Mouse (Mus musculus): ENCODE measurements around the gene Gm11214. TPM values are rescaled to one million over a fixed set of nuclear protein-coding genes. Genes with fewer than 3 reads are reported as not detected.

Gm11214 gene
- total and polyA plus RNA-seq, 3 experiments = 0.43 TPM; not detected in 2

DNA sequence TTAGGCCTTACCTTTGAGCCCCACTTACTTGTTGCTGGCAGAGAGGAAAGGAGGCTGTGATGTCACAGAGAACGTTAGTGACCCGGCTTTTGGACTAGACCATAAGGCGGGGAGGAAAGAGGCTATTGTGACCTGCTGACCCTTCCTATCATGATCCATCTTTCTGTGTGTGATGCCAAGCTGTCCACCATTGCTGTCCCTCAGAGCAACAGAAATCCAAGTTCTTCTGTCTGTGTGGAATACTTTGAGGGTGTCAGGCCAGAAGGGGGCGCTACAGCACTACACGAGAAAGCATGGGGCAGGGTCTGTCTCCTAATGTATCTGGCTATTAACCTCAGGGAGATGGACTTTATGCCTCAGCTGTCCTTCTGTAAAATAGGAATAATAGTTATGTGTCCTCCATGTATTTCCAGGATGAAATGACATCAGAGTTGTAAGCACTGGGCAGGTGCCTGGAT, 40.8 kb downstream of the Gm11214 start, which contains the start of gene Tex48:
TSS of gene Tex48 (minus strand) at position 51 of the 458 bp plus-strand sequence.
- peaks cover 0 to 2% of the 10 kb centered on the region in 2 experiments; a peak in 2 of 4 replicates for H3K36me3 ChIP-seq (ENCODE audit: control insufficient read depth in 1 of 2, insufficient read depth in 2 of 2, low read length in 2 of 2)
- no peak within 1 kb of the TSS for H3K27ac ChIP-seq (ENCODE audit: control insufficient read depth, low read depth, low read length)
- H3K9me3 ChIP-seq (replicated peaks; ENCODE audit: insufficient read depth, low read length) = no peaks in the 10 kb centered on the region
- H3K79me2 ChIP-seq (ENCODE audit: control insufficient read depth, insufficient read depth, low read length, poor library complexity) = no peaks in the 10 kb centered on the region
- no peaks in the 10 kb centered on the region for H3K27me3 ChIP-seq (ENCODE audit: control insufficient read depth in 1 of 2, insufficient read depth in 2 of 2, low read length in 2 of 2)
- TF ChIP-seq SMC3 (IDR thresholded peaks at IDR 0.05; ENCODE audit: low read depth, low read length) (peak; percentile 19; the same call in 1 of the 2 replicates), E2F4 (IDR thresholded peaks at IDR 0.05; ENCODE audit: borderline replicate concordance, low read depth, low read length) (no peak), MXI1 (IDR thresholded peaks at IDR 0.05; ENCODE audit: low read depth, low read length) (no peak), CHD2 (IDR thresholded peaks at IDR 0.05; ENCODE audit: low read length) (no peak), MAZ (IDR thresholded peaks at IDR 0.05; ENCODE audit: low read depth, low read length) (no peak), RAD21 (IDR thresholded peaks at IDR 0.05; ENCODE audit: low read depth, low read length) (peak; percentile 7; the same call in 1 of the 2 replicates), CTCF (IDR thresholded peaks at IDR 0.05 in 2 of 3, conservative IDR thresholded peaks at IDR 0.05 in 1 of 3; ENCODE audit: control insufficient read depth in 1 of 3, insufficient read depth in 1 of 3, low read depth in 2 of 3, low read length in 3 of 3, poor library complexity in 1 of 3, severe bottlenecking in 1 of 3) (peak; percentile 14 to 51 (median 16); a peak in 4 of 6 replicates), ZMIZ1 (IDR thresholded peaks at IDR 0.05; ENCODE audit: low read depth, low read length) (no peak)
- H3K9ac ChIP-seq (ENCODE audit: control insufficient read depth, low read depth, low read length, poor library complexity, severe bottlenecking) = no peak within 1 kb of the TSS
- DNase-seq (ENCODE audit: low read depth, low spot score) = no peak
- H3K4me1 ChIP-seq (ENCODE audit: control insufficient read depth in 1 of 2, insufficient read depth in 2 of 2, low read length in 2 of 2) = no peaks in the 10 kb centered on the region
- H3K4me3 ChIP-seq (ENCODE audit: control insufficient read depth in 1 of 2, insufficient read depth in 1 of 2, low read depth in 2 of 2, low read length in 2 of 2) = no peak within 1 kb of the TSS

- Histone ChIP-seq H3K4me1 (ENCODE audit: control insufficient read depth in 1 of 2, insufficient read depth in 2 of 2, low read length in 2 of 2) (no peaks in the 10 kb centered on the region), H3K27ac (ENCODE audit: control insufficient read depth, low read depth, low read length) (no peak overlapping the region), H3K36me3 (ENCODE audit: control insufficient read depth in 1 of 2, insufficient read depth in 2 of 2, low read length in 2 of 2) (peaks cover 0 to 2% of the 10 kb centered on the region in 2 experiments; a peak in 2 of 4 replicates), H3K4me3 (ENCODE audit: control insufficient read depth in 1 of 2, insufficient read depth in 1 of 2, low read depth in 2 of 2, low read length in 2 of 2) (no peak overlapping the region), H3K27me3 (ENCODE audit: control insufficient read depth in 1 of 2, insufficient read depth in 2 of 2, low read length in 2 of 2) (no peaks in the 10 kb centered on the region), H3K9ac (ENCODE audit: control insufficient read depth, low read depth, low read length, poor library complexity, severe bottlenecking) (no peak overlapping the region), H3K9me3 (replicated peaks; ENCODE audit: insufficient read depth, low read length) (no peaks in the 10 kb centered on the region), H3K79me2 (ENCODE audit: control insufficient read depth, insufficient read depth, low read length, poor library complexity) (no peaks in the 10 kb centered on the region)
- no peak for DNase-seq (ENCODE audit: low read depth, low spot score)
- TF ChIP-seq POLR2A (IDR thresholded peaks at IDR 0.05; ENCODE audit: control insufficient read depth in 1 of 2, insufficient read depth in 1 of 2, low read depth in 1 of 2, low read length in 2 of 2, poor library complexity in 1 of 2) (no peak), GABPA (IDR thresholded peaks at IDR 0.05; ENCODE audit: low read depth, low read length) (no peak), MAX (IDR thresholded peaks at IDR 0.05; ENCODE audit: low read length) (no peak), CHD1 (IDR thresholded peaks at IDR 0.05; ENCODE audit: low read depth, low read length) (no peak), USF1 (IDR thresholded peaks at IDR 0.05; ENCODE audit: low read depth, low read length) (no peak), NELFE (IDR thresholded peaks at IDR 0.05; ENCODE audit: low read depth, low read length) (no peak), ZMIZ1 (IDR thresholded peaks at IDR 0.05; ENCODE audit: low read depth, low read length) (no peak), MXI1 (IDR thresholded peaks at IDR 0.05; ENCODE audit: low read depth, low read length) (no peak), TCF12 (IDR thresholded peaks at IDR 0.05; ENCODE audit: low read depth, low read length) (no peak), MAFK (IDR thresholded peaks at IDR 0.05; ENCODE audit: borderline replicate concordance, low read depth, low read length) (no peak), KAT2A (conservative IDR thresholded peaks at IDR 0.05; ENCODE audit: low read depth, low read length) (no peak), E2F4 (IDR thresholded peaks at IDR 0.05; ENCODE audit: borderline replicate concordance, low read depth, low read length) (no peak), CTCF (IDR thresholded peaks at IDR 0.05 in 2 of 3, conservative IDR thresholded peaks at IDR 0.05 in 1 of 3; ENCODE audit: control insufficient read depth in 1 of 3, insufficient read depth in 1 of 3, low read depth in 2 of 3, low read length in 3 of 3, poor library complexity in 1 of 3, severe bottlenecking in 1 of 3) (no peak), ZKSCAN1 (IDR thresholded peaks at IDR 0.05; ENCODE audit: low read depth, low read length) (no peak), POLR2AphosphoS2 (IDR thresholded peaks at IDR 0.05; ENCODE audit: low read length) (no peak), SMC3 (IDR thresholded peaks at IDR 0.05; ENCODE audit: low read depth, low read length) (no peak)
Measured at GRCm38 (mm10) chr4:63621861-63622260, 41.3 kb downstream of the Gm11214 start.

Other genes starting within 250 kb of the Gm11214 start
- gene Whrn, start 167.4 kb downstream of the Gm11214 start, total RNA-seq (2012; rRNA removed) = not detected in 2 replicates
- not detected for gene Whrn, start 167.4 kb downstream of the Gm11214 start, polyA plus RNA-seq (2012; ENCODE audit: insufficient read depth in 1 of 2, insufficient read length in 2 of 2, low read depth in 1 of 2, low replicate concordance in 2 of 2, missing spikeins in 1 of 2)
- gene Atp6v1g1, start 118.6 kb downstream of the Gm11214 start, total RNA-seq (2012; rRNA removed) = 146 and 164 TPM in 2 replicates
- 100 to 1,000 TPM in 1 of 2 experiments, not detected in 1; 122 TPM for gene Atp6v1g1, start 118.6 kb downstream of the Gm11214 start, polyA plus RNA-seq (2012; ENCODE audit: insufficient read depth in 1 of 2, insufficient read length in 2 of 2, low read depth in 1 of 2, low replicate concordance in 2 of 2, missing spikeins in 1 of 2)
- gene Tmem268, start 104.6 kb downstream of the Gm11214 start, total RNA-seq (2012; rRNA removed) = 6.9 and 8.1 TPM in 2 replicates
- 10 to 100 TPM in 1 of 2 experiments, not detected in 1; 11.3 TPM for gene Tmem268, start 104.6 kb downstream of the Gm11214 start, polyA plus RNA-seq (2012; ENCODE audit: insufficient read depth in 1 of 2, insufficient read length in 2 of 2, low read depth in 1 of 2, low replicate concordance in 2 of 2, missing spikeins in 1 of 2)
- not detected in 2 replicates for gene Gm11213, start 58.1 kb downstream of the Gm11214 start, total RNA-seq (2012; rRNA removed)
- not detected for gene Gm11213, start 58.1 kb downstream of the Gm11214 start, polyA plus RNA-seq (2012; ENCODE audit: insufficient read depth in 1 of 2, insufficient read length in 2 of 2, low read depth in 1 of 2, low replicate concordance in 2 of 2, missing spikeins in 1 of 2)
- not detected in 2 replicates for gene Tex48, start 41.0 kb downstream of the Gm11214 start, total RNA-seq (2012; rRNA removed)
- gene Tex48, start 41.0 kb downstream of the Gm11214 start, polyA plus RNA-seq (2012; ENCODE audit: insufficient read depth in 1 of 2, insufficient read length in 2 of 2, low read depth in 1 of 2, low replicate concordance in 2 of 2, missing spikeins in 1 of 2) = not detected
- not detected in 2 replicates for gene Tnfsf15, start 81.7 kb upstream of the Gm11214 start, total RNA-seq (2012; rRNA removed)
- gene Tnfsf15, start 81.7 kb upstream of the Gm11214 start, polyA plus RNA-seq (2012; ENCODE audit: insufficient read depth in 1 of 2, insufficient read length in 2 of 2, low read depth in 1 of 2, low replicate concordance in 2 of 2, missing spikeins in 1 of 2) = not detected
- gene Tnfsf8, start 198.0 kb upstream of the Gm11214 start, total RNA-seq (2012; rRNA removed) = not detected in 2 replicates
- not detected for gene Tnfsf8, start 198.0 kb upstream of the Gm11214 start, polyA plus RNA-seq (2012; ENCODE audit: insufficient read depth in 1 of 2, insufficient read length in 2 of 2, low read depth in 1 of 2, low replicate concordance in 2 of 2, missing spikeins in 1 of 2)